Mouse (Mus musculus) liver, adult 2 months (tissue): ENCODE results near the gene Nek6. TPM values are rescaled to one million over a fixed set of nuclear protein-coding genes. Genes with fewer than 3 reads are reported as not detected.
A peak's percentile ranks its signal among the peaks of the same experiment; 100 is the strongest.

Experiments used
- DNase-seq: peaks from one replicate; pipeline ENCODE4 v3.0.0-alpha.2; 2011; ENCODE audit warnings: low read depth, low spot score; ENCODE audit errors: extremely low read depth
- H3K27ac ChIP-seq: fragments of 200-500 bp; replicated peaks from 2 replicates; pipeline ENCODE4 v1.5.1; 2012; ENCODE audit warnings: low read depth, mild to moderate bottlenecking, control low read depth, inconsistent platforms, low read length; ENCODE audit not compliant: insufficient read depth
- H3K27me3 ChIP-seq: fragments of 200-500 bp; 2 replicates; pipeline ENCODE4 v1.6.1; 2012; ENCODE audit warnings: mild to moderate bottlenecking, moderate library complexity, low read length, inconsistent platforms; ENCODE audit not compliant: control insufficient read depth, insufficient read depth
- H3K36me3 ChIP-seq: fragments of 200-500 bp; 2 replicates; pipeline ENCODE4 v1.6.1; 2012; ENCODE audit warnings: low read length, inconsistent platforms; ENCODE audit not compliant: control insufficient read depth, insufficient read depth
- H3K4me1 ChIP-seq: fragments of 200-500 bp; 2 replicates; pipeline ENCODE4 v1.6.1; 2011; ENCODE audit warnings: low read length; ENCODE audit not compliant: control insufficient read depth, insufficient read depth
- H3K4me3 ChIP-seq: fragments of 200-500 bp; 2 replicates; pipeline ENCODE4 v1.5.1; 2011; ENCODE audit warnings: low read depth, mild to moderate bottlenecking, control low read depth, low read length, moderate library complexity; ENCODE audit not compliant: insufficient read depth
- H3K79me2 ChIP-seq: fragments of 200-500 bp; 2 replicates; pipeline ENCODE4 v1.6.1; 2012; ENCODE audit warnings: inconsistent platforms, mild to moderate bottlenecking, low read length, moderate library complexity; ENCODE audit not compliant: control insufficient read depth, insufficient read depth
- H3K9ac ChIP-seq: fragments of 200-500 bp; 2 replicates; pipeline ENCODE4 v1.6.1; 2012; ENCODE audit warnings: low read depth, mild to moderate bottlenecking, control low read depth, inconsistent platforms, low read length
- CTCF ChIP-seq: fragments of 200-500 bp; IDR thresholded peaks from 2 replicates; pipeline ENCODE4 v1.5.1; 2011; ENCODE audit warnings: low read depth, low read length, control low read depth
- POLR2A ChIP-seq: fragments of 200-500 bp; IDR thresholded peaks from 2 replicates; pipeline ENCODE4 v1.6.1; 2011; ENCODE audit warnings: low read length, control low read depth; ENCODE audit not compliant: insufficient read depth; ENCODE audit errors: extremely low read depth
- WGBS: fragments of 180-500 bp; shearing (Covaris S2); methylation state at CpG from one replicate; pipeline ENCODE4 v1.1.7; 2018; 5-methylcytosine and 5-hydroxymethylcytosine counted together
- polyA plus RNA-seq: library from polyadenylated mRNA; depleted of rRNA; stranded (reverse); fragments of >200 nt; gene quantifications from 2 replicates; pipeline ENCODE4 v1.2.3, GENCODE M21; 2012
- total RNA-seq: library from RNA; depleted of rRNA; stranded (reverse); fragments of >200 nt; gene quantifications from 2 replicates; pipeline ENCODE4 v1.2.3, GENCODE M21; 2014

The Nek6 gene
- total and polyA plus RNA-seq, 2 experiments: 13.6 to 58.8 TPM

- no peak overlapping the region for H3K4me3 ChIP-seq
These were observed 8.7 kb upstream of the Nek6 start for GRCm38 (mm10) chr2:38502747-38503146.

GRCm38 (mm10) chr2:38504311-38504710 lies 7.1 kb upstream of the Nek6 start:
- Histone ChIP-seq H3K27ac (no peak overlapping the region), H3K27me3 (no peaks in the 10 kb centered on the region), H3K79me2 (no peaks in the 10 kb centered on the region), H3K9ac (no peak overlapping the region), H3K4me3 (no peak overlapping the region), H3K4me1 (peaks cover 15% of the 10 kb centered on the region), H3K36me3 (no peaks in the 10 kb centered on the region)
- TF ChIP-seq POLR2A: no peak
- TF ChIP-seq CTCF: no peak
- DNase-seq: no peak
- WGBS: 77% methylated on average over 6 of the region's 6 CpGs

More at GRCm38 (mm10) chr2:38502747-38503146, 8.7 kb upstream of the Nek6 start:
- Histone ChIP-seq H3K27me3 (no peaks in the 10 kb centered on the region), H3K4me1 (peaks cover 15% of the 10 kb centered on the region), H3K27ac (peak overlapping the region; percentile 82), H3K9ac (no peak overlapping the region), H3K36me3 (no peaks in the 10 kb centered on the region), H3K79me2 (no peaks in the 10 kb centered on the region)
- peak; percentile 95 for DNase-seq
- 26% methylated on average over 3 of the region's 3 CpGs for WGBS
- TF ChIP-seq POLR2A (no peak), CTCF (no peak)

- Histone ChIP-seq H3K9ac (no peak overlapping the region), H3K36me3 (no peaks in the 10 kb centered on the region), H3K27ac (no peak overlapping the region), H3K79me2 (no peaks in the 10 kb centered on the region), H3K4me1 (peaks cover 11% of the 10 kb centered on the region), H3K4me3 (no peak overlapping the region), H3K27me3 (no peaks in the 10 kb centered on the region)
- 91% methylated on average over 1 of the region's 1 CpGs for WGBS
- TF ChIP-seq CTCF: no peak
- no peak for TF ChIP-seq POLR2A
- no peak for DNase-seq
These were observed 4.3 kb upstream of the Nek6 start for GRCm38 (mm10) chr2:38507181-38507580.

- WGBS: 90% methylated on average over 7 of the region's 7 CpGs
- Histone ChIP-seq H3K4me3 (no peak overlapping the region), H3K4me1 (peaks cover 13% of the 10 kb centered on the region), H3K36me3 (no peaks in the 10 kb centered on the region), H3K27me3 (no peaks in the 10 kb centered on the region), H3K9ac (no peak overlapping the region), H3K27ac (no peak overlapping the region), H3K79me2 (peaks cover 9% of the 10 kb centered on the region; the same call in 1 of the 2 replicates)
- TF ChIP-seq POLR2A (no peak), CTCF (no peak)
- no peak for DNase-seq
These were observed 2.3 kb upstream of the Nek6 start for GRCm38 (mm10) chr2:38509004-38509719.

GRCm38 (mm10) chr2:38510120-38510519 lies 1.3 kb upstream of the Nek6 start:
- WGBS: 98% methylated on average over 1 of the region's 1 CpGs
- no peaks in the 10 kb centered on the region for H3K27me3 ChIP-seq
- H3K9ac ChIP-seq: no peak overlapping the region
- H3K4me3 ChIP-seq: no peak overlapping the region
- H3K36me3 ChIP-seq: no peaks in the 10 kb centered on the region
- peaks cover 15% of the 10 kb centered on the region; the same call in 1 of the 2 replicates for H3K79me2 ChIP-seq
- no peak overlapping the region for H3K27ac ChIP-seq
- TF ChIP-seq POLR2A (no peak), CTCF (no peak)
- DNase-seq: no peak
- H3K4me1 ChIP-seq: peaks cover 21% of the 10 kb centered on the region
